Mouse (Mus musculus) heart, embryonic 12.5 days (tissue): Measurements from ENCODE around the gene Nexn. TPM values are rescaled to one million over a fixed set of nuclear protein-coding genes. Genes with fewer than 3 reads are reported as not detected.

Source experiments
- ATAC-seq: fragments of 200-750 bp; cut with Nextera tagmentation; 2 replicates; pipeline ENCODE4 v1.8.0; 2017; ENCODE audit warnings: moderate TSS enrichment, moderate library complexity; ENCODE audit not compliant: insufficient number of reproducible peaks, low FRiP score
- H3K27ac ChIP-seq: fragments of 300-500 bp; sonication (generic); 2 replicates; pipeline ENCODE4 v1.5.1; 2016; ENCODE audit warnings: mild to moderate bottlenecking, moderate library complexity; ENCODE audit not compliant: poor library complexity, severe bottlenecking
- H3K27me3 ChIP-seq: fragments of 300-500 bp; sonication (generic); replicated peaks from 2 replicates; pipeline ENCODE4 v1.6.1; 2016; ENCODE audit warnings: mild to moderate bottlenecking, moderate library complexity
- H3K36me3 ChIP-seq: fragments of 300-500 bp; sonication (generic); 2 replicates; pipeline ENCODE4 v1.6.1; 2016; ENCODE audit warnings: mild to moderate bottlenecking, moderate library complexity
- H3K4me1 ChIP-seq: fragments of 300-500 bp; sonication (generic); replicated peaks from 2 replicates; pipeline ENCODE4 v1.6.1; 2016; ENCODE audit warnings: mild to moderate bottlenecking
- H3K4me2 ChIP-seq: fragments of 300-500 bp; sonication (generic); 2 replicates; pipeline ENCODE4 v1.6.1; 2016; ENCODE audit warnings: mild to moderate bottlenecking, moderate library complexity
- H3K4me3 ChIP-seq: fragments of 300-500 bp; sonication (generic); 2 replicates; pipeline ENCODE4 v1.5.1; 2016; ENCODE audit warnings: mild to moderate bottlenecking
- H3K9ac ChIP-seq: fragments of 300-500 bp; sonication (generic); 2 replicates; pipeline ENCODE4 v1.6.1; 2016; ENCODE audit warnings: mild to moderate bottlenecking, moderate library complexity
- H3K9me3 ChIP-seq: fragments of 300-500 bp; sonication (generic); replicated peaks from 2 replicates; pipeline ENCODE4 v1.6.1; 2016; ENCODE audit warnings: mild to moderate bottlenecking, moderate library complexity
- WGBS: fragments of 180-500 bp; shearing (Covaris S2); methylation state at CpG from one replicate; pipeline ENCODE4 v1.1.7; 2016; 5-methylcytosine and 5-hydroxymethylcytosine counted together
- polyA plus RNA-seq: library from polyadenylated mRNA; unstranded; fragments of >200 nt; fragmentation: Nextera tagmentation; extraction: Ambion mirVana; gene quantifications from 2 replicates; pipeline ENCODE4 v1.2.1, GENCODE M21; 2016

Nexn gene
- polyA plus RNA-seq, 1 experiment from 2014 or later: 226 TPM

- Histone ChIP-seq H3K4me1 (peaks cover 15% of the 10 kb centered on the region), H3K9ac (no peak overlapping the region), H3K27me3 (no peaks in the 10 kb centered on the region), H3K4me3 (no peak overlapping the region), H3K27ac (no peak overlapping the region), H3K9me3 (no peaks in the 10 kb centered on the region), H3K4me2 (no peak overlapping the region), H3K36me3 (peaks cover 38% of the 10 kb centered on the region)
- no peak for ATAC-seq
- 93% methylated on average over 5 of the region's 5 CpGs for WGBS
Measured at GRCm38 (mm10) chr3:152295896-152296295, 29.7 kb upstream of the Nexn start.

GRCm38 (mm10) chr3:152294400-152294799 lies 28.2 kb upstream of the Nexn start:
- H3K4me3 ChIP-seq: no peak overlapping the region
- peak overlapping the region; percentile 39 for H3K27ac ChIP-seq
- H3K27me3 ChIP-seq: no peaks in the 10 kb centered on the region
- H3K4me2 ChIP-seq: no peak overlapping the region
- peaks cover 40% of the 10 kb centered on the region for H3K36me3 ChIP-seq
- no peak for ATAC-seq
- WGBS: 66% methylated on average over 3 of the region's 3 CpGs
- no peak overlapping the region for H3K9ac ChIP-seq
- peaks cover 15% of the 10 kb centered on the region for H3K4me1 ChIP-seq
- no peaks in the 10 kb centered on the region for H3K9me3 ChIP-seq

GRCm38 (mm10) chr3:152293530-152294181 lies 27.5 kb upstream of the Nexn start:
- Histone ChIP-seq H3K27ac (peak overlapping the region; percentile 39), H3K4me1 (peaks cover 15% of the 10 kb centered on the region), H3K4me3 (no peak overlapping the region), H3K4me2 (0 out of 2 replicates have a peak overlapping the region, but pooled peaks have one; percentile 0), H3K9me3 (no peaks in the 10 kb centered on the region), H3K27me3 (no peaks in the 10 kb centered on the region), H3K36me3 (peaks cover 40% of the 10 kb centered on the region), H3K9ac (no peak overlapping the region)
- no peak for ATAC-seq
- WGBS: 47% methylated on average over 13 of the region's 13 CpGs

- whole genome bisulfite sequencing: 79% methylated on average over 6 of the region's 6 CpGs
- no peak overlapping the region for H3K9ac ChIP-seq
- ATAC-seq: no peak
- H3K36me3 ChIP-seq: peaks cover 43% of the 10 kb centered on the region
- H3K27me3 ChIP-seq: no peaks in the 10 kb centered on the region
- H3K4me2 ChIP-seq: no peak overlapping the region
- no peaks in the 10 kb centered on the region for H3K9me3 ChIP-seq
- H3K4me3 ChIP-seq: no peak overlapping the region
- H3K27ac ChIP-seq: no peak overlapping the region
- H3K4me1 ChIP-seq: peaks cover 15% of the 10 kb centered on the region
Measured at GRCm38 (mm10) chr3:152291895-152292294, 25.7 kb upstream of the Nexn start.

GRCm38 (mm10) chr3:152290175-152290798 lies 24.1 kb upstream of the Nexn start:
- 86% methylated on average over 17 of the region's 17 CpGs for WGBS
- Histone ChIP-seq H3K4me2 (no peak overlapping the region), H3K9me3 (no peaks in the 10 kb centered on the region), H3K27me3 (no peaks in the 10 kb centered on the region), H3K4me3 (no peak overlapping the region), H3K27ac (no peak overlapping the region), H3K9ac (no peak overlapping the region), H3K4me1 (peaks cover 15% of the 10 kb centered on the region), H3K36me3 (peaks cover 41% of the 10 kb centered on the region)
- ATAC-seq: no peak

- 85% methylated on average over 4 of the region's 4 CpGs for WGBS
Measured at GRCm38 (mm10) chr3:152288740-152289139, 22.6 kb upstream of the Nexn start.

GRCm38 (mm10) chr3:152288276-152288675 lies 22.1 kb upstream of the Nexn start:
- Histone ChIP-seq H3K36me3 (peaks cover 57% of the 10 kb centered on the region), H3K9ac (no peak overlapping the region), H3K4me3 (no peak overlapping the region), H3K9me3 (no peaks in the 10 kb centered on the region), H3K4me2 (no peak overlapping the region), H3K27ac (no peak overlapping the region), H3K27me3 (no peaks in the 10 kb centered on the region), H3K4me1 (peaks cover 2% of the 10 kb centered on the region; the same call in 1 of the 2 replicates)
- ATAC-seq: no peak
- WGBS: 87% methylated on average over 5 of the region's 5 CpGs

More at GRCm38 (mm10) chr3:152288740-152289139, 22.6 kb upstream of the Nexn start:
- Histone ChIP-seq H3K9ac (no peak overlapping the region), H3K27ac (no peak overlapping the region), H3K9me3 (no peaks in the 10 kb centered on the region), H3K4me2 (no peak overlapping the region), H3K36me3 (peaks cover 52% of the 10 kb centered on the region), H3K4me1 (peaks cover 7% of the 10 kb centered on the region), H3K27me3 (no peaks in the 10 kb centered on the region), H3K4me3 (no peak overlapping the region)
- ATAC-seq: no peak

GRCm38 (mm10) chr3:152287810-152288209 lies 21.7 kb upstream of the Nexn start:
- Histone ChIP-seq H3K36me3 (peaks cover 61% of the 10 kb centered on the region), H3K4me1 (no peaks in the 10 kb centered on the region), H3K4me3 (no peak overlapping the region), H3K27ac (no peak overlapping the region), H3K27me3 (no peaks in the 10 kb centered on the region), H3K4me2 (no peak overlapping the region), H3K9ac (no peak overlapping the region), H3K9me3 (no peaks in the 10 kb centered on the region)
- ATAC-seq: no peak
- WGBS: 68% methylated on average over 9 of the region's 9 CpGs

GRCm38 (mm10) chr3:152284759-152285158 lies 18.6 kb upstream of the Nexn start:
- peaks cover 57% of the 10 kb centered on the region for H3K36me3 ChIP-seq
- H3K4me1 ChIP-seq: no peaks in the 10 kb centered on the region
- H3K9ac ChIP-seq: no peak overlapping the region
- ATAC-seq: no peak
- H3K4me2 ChIP-seq: no peak overlapping the region
- H3K27me3 ChIP-seq: no peaks in the 10 kb centered on the region
- 87% methylated on average over 5 of the region's 5 CpGs for WGBS
- H3K9me3 ChIP-seq: no peaks in the 10 kb centered on the region
- H3K4me3 ChIP-seq: no peak overlapping the region
- H3K27ac ChIP-seq: no peak overlapping the region

- 94% methylated on average over 1 of the region's 1 CpGs for WGBS
- no peak for ATAC-seq
- H3K4me2 ChIP-seq: no peak overlapping the region
- no peak overlapping the region for H3K9ac ChIP-seq
- H3K36me3 ChIP-seq: peaks cover 57% of the 10 kb centered on the region
- no peaks in the 10 kb centered on the region for H3K4me1 ChIP-seq
- no peaks in the 10 kb centered on the region for H3K9me3 ChIP-seq
- no peak overlapping the region for H3K27ac ChIP-seq
- no peak overlapping the region for H3K4me3 ChIP-seq
- H3K27me3 ChIP-seq: no peaks in the 10 kb centered on the region
Measured at GRCm38 (mm10) chr3:152284306-152284705, 18.2 kb upstream of the Nexn start.

GRCm38 (mm10) chr3:152282126-152282525 lies 16.0 kb upstream of the Nexn start:
- 37% methylated on average over 3 of the region's 3 CpGs for WGBS
- Histone ChIP-seq H3K4me1 (no peaks in the 10 kb centered on the region; the same call in 1 of the 2 replicates), H3K27me3 (no peaks in the 10 kb centered on the region), H3K27ac (no peak overlapping the region), H3K4me3 (no peak overlapping the region), H3K9ac (no peak overlapping the region), H3K4me2 (no peak overlapping the region), H3K36me3 (peaks cover 50% of the 10 kb centered on the region), H3K9me3 (no peaks in the 10 kb centered on the region)
- no peak for ATAC-seq
